ENCODE assay signal across 13 mouse cellular contexts in the genomic region with DNA sequence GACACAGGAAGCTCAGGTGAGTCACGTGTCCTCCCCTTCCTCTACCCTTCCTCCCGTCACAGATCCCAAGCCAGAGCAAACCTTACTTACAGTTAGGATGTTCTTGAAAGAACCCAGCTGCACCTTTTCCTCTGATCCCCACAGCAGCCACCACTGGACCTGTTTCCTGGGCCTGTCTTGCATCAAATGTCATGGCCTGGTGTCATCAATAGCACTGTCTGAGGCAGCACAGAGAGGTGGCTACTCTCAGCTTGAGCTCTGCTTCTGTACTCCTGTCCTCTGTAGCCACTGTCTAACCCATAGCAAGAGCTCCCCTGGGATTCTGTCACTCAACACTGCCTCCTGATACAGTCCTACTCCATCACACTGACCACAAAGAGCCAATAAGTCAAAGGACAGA. TPM values are rescaled to one million over a fixed set of nuclear protein-coding genes. Genes with fewer than 3 reads are reported as not detected.
DNase-seq lines count a peak whose midpoint lies in the region; ATAC-seq lines count a peak whose summit lies in the region.
"Had no signal": no experiment of that assay in that cellular context is flagged by ENCODE, and none has a peak within 500 bp of the region (broad histone marks: within the 10 kb centered on the region; RNA-seq: fewer than 3 reads in every experiment).

No protein-coding gene starts in this region.

- peaks cover 52% of the 10 kb centered on the region for H3K4me1 ChIP-seq in heart, embryonic 12.5 days (replicated peaks)
- H3K4me1 ChIP-seq in intestine, embryonic 15.5 days (replicated peaks), result peaks cover 68% of the 10 kb centered on the region
- peaks cover 39% of the 10 kb centered on the region for H3K4me1 ChIP-seq in midbrain, embryonic 14.5 days (ENCODE audit: control insufficient read depth, insufficient read depth, low read length)

- DNase-seq in heart, adult 8-10 months (ENCODE audit: low spot score), result no peak
- peak; percentile 6 for DNase-seq in kidney, postnatal 10 days
- DNase-seq in kidney, postnatal 4 days, result no peak
- DNase-seq in CD4-positive, CD25-positive, alpha-beta regulatory T cell, adult 2 months (ENCODE audit: low read depth, low spot score), result peak; percentile 39
- DNase-seq in ovary, adult 18-20 months (ENCODE audit: low spot score), result no peak
- DNase-seq in midbrain, embryonic 14.5 days, result no peak
- DNase-seq: cerebellum, adult 18-20 months had no signal

- ATAC-seq in heart, embryonic 12.5 days (ENCODE audit: insufficient number of reproducible peaks, low FRiP score), result no peak
- ATAC-seq in intestine, embryonic 15.5 days, result no peak
- ATAC-seq in midbrain, embryonic 14.5 days (ENCODE audit: low FRiP score, low TSS enrichment), result no peak

- H3K27me3 ChIP-seq in heart, embryonic 12.5 days (replicated peaks), result no peaks in the 10 kb centered on the region
- H3K27me3 ChIP-seq in intestine, embryonic 15.5 days (replicated peaks), result no peaks in the 10 kb centered on the region
- H3K27me3 ChIP-seq in midbrain, embryonic 14.5 days (ENCODE audit: control insufficient read depth, insufficient read depth, low read length), result no peaks in the 10 kb centered on the region
- H3K27me3 ChIP-seq: forebrain, embryonic 13.5 days; megakaryocyte, embryonic 14.5 days had no signal

- H3K27ac ChIP-seq in heart, embryonic 12.5 days (ENCODE audit: poor library complexity, severe bottlenecking), result peak overlapping the region; percentile 54; the same call in 1 of the 2 replicates
- H3K27ac ChIP-seq in intestine, embryonic 15.5 days, result peak overlapping the region; percentile 97
- no peak overlapping the region for H3K27ac ChIP-seq in midbrain, embryonic 14.5 days (replicated peaks; ENCODE audit: low read depth, low read length)
- H3K27ac ChIP-seq: forebrain, embryonic 13.5 days had no signal

- no peaks in the 10 kb centered on the region for H3K36me3 ChIP-seq in heart, embryonic 12.5 days
- H3K36me3 ChIP-seq in intestine, embryonic 15.5 days, result no peaks in the 10 kb centered on the region
- 0 out of 2 replicates have a peak, but pooled peaks cover 4% of the 10 kb centered on the region for H3K36me3 ChIP-seq in midbrain, embryonic 14.5 days (ENCODE audit: control insufficient read depth, insufficient read depth, low read length)
- H3K36me3 ChIP-seq: G1E had no signal

- WGBS in heart, embryonic 12.5 days, result 50% methylated on average over 2 of the region's 2 CpGs
- WGBS in intestine, embryonic 15.5 days, result 45% methylated on average over 2 of the region's 2 CpGs
- 97% methylated on average over 2 of the region's 2 CpGs for WGBS in midbrain, embryonic 14.5 days

- no peaks in the 10 kb centered on the region for H3K9me3 ChIP-seq in heart, embryonic 12.5 days (replicated peaks)
- H3K9me3 ChIP-seq in intestine, embryonic 15.5 days, result no peaks in the 10 kb centered on the region
- no peaks in the 10 kb centered on the region for H3K9me3 ChIP-seq in midbrain, embryonic 14.5 days (ENCODE audit: control insufficient read depth, low read length)
- H3K9me3 ChIP-seq: forebrain, embryonic 13.5 days; G1E; hindbrain, embryonic 12.5 days; megakaryocyte, embryonic 14.5 days had no signal

- no peak overlapping the region for H3K4me3 ChIP-seq in heart, embryonic 12.5 days
- no peak overlapping the region for H3K4me3 ChIP-seq in intestine, embryonic 15.5 days (replicated peaks)
- H3K4me3 ChIP-seq in midbrain, embryonic 14.5 days (replicated peaks; ENCODE audit: low read depth, low read length), result no peak overlapping the region
- H3K4me3 ChIP-seq: forebrain, embryonic 13.5 days; hindbrain, embryonic 12.5 days had no signal

- H3K4me2 ChIP-seq in heart, embryonic 12.5 days, result no peak overlapping the region
- no peak overlapping the region for H3K4me2 ChIP-seq in intestine, embryonic 15.5 days (replicated peaks)
- no peak overlapping the region for H3K4me2 ChIP-seq in midbrain, embryonic 14.5 days (ENCODE audit: low read length)
- H3K4me2 ChIP-seq: forebrain, embryonic 13.5 days had no signal

- no peak overlapping the region for H3K9ac ChIP-seq in heart, embryonic 12.5 days
- H3K9ac ChIP-seq in intestine, embryonic 15.5 days, result no peak overlapping the region
- no peak overlapping the region for H3K9ac ChIP-seq in midbrain, embryonic 14.5 days (replicated peaks; ENCODE audit: low read length)

RNA-seq across cellular contexts. Expression of a gene that starts 26.2 kb away (rescaled TPM):
- 139 and 142 TPM in 2 replicates for polyA plus RNA-seq in heart, embryonic 12.5 days (2016; fragmentation: Nextera tagmentation; extraction: Ambion mirVana)
- total RNA-seq in heart, adult 8-10 months (2022), result 10 to 100 TPM; 46.0 to 59.4 (median 50.9) TPM
- polyA plus RNA-seq in intestine, embryonic 15.5 days (2015; fragmentation: Nextera tagmentation; extraction: Ambion mirVana), result 114 and 120 TPM in 2 replicates
- polyA plus RNA-seq in midbrain, embryonic 14.5 days (2014; fragmentation: Nextera tagmentation; extraction: Ambion mirVana), result 53.9 and 65.3 TPM in 2 replicates

Comparison
In these comparisons a context has a peak if more than half of its experiments do, and no peak if none do; other contexts are left out.
1. DNase-seq: peak in kidney, postnatal 10 days (single experiment) and CD4-positive, CD25-positive, alpha-beta regulatory T cell, adult 2 months (single experiment); none in heart, adult 8-10 months (single experiment), kidney, postnatal 4 days (0 of 2), ovary, adult 18-20 months (single experiment) and midbrain, embryonic 14.5 days (single experiment).